Mouse (Mus musculus) ES-Bruce4 (cell line): ENCODE results near the gene Cdc42ep5. TPM values are rescaled to one million over a fixed set of nuclear protein-coding genes. Genes with fewer than 3 reads are reported as not detected.
"Not testable (repeated sequence)": the region's sequence is repeated elsewhere in the genome, so short reads cannot be mapped to it uniquely, and the experiment has no call there.

Experiments used
- H3K27ac ChIP-seq: 2 replicates; pipeline ENCODE4 v1.5.1; 2012; ENCODE audit warnings: low read length, inconsistent platforms; ENCODE audit not compliant: insufficient read depth
- H3K27me3 ChIP-seq: 2 replicates; pipeline ENCODE4 v1.6.1; 2012; ENCODE audit warnings: mild to moderate bottlenecking, low read length, inconsistent platforms; ENCODE audit not compliant: control insufficient read depth, poor library complexity, insufficient read depth, severe bottlenecking
- H3K36me3 ChIP-seq: 2 replicates; pipeline ENCODE4 v1.6.1; 2012; ENCODE audit warnings: inconsistent platforms, mild to moderate bottlenecking, low read length, moderate library complexity; ENCODE audit not compliant: control insufficient read depth, poor library complexity, insufficient read depth, severe bottlenecking
- H3K4me1 ChIP-seq: one replicate; pipeline ENCODE4 v1.8.1; 2011; ENCODE audit warnings: low read length; ENCODE audit not compliant: control insufficient read depth, insufficient read depth
- H3K4me3 ChIP-seq: 2 replicates; pipeline ENCODE4 v1.5.1; 2011; ENCODE audit warnings: low read depth, mild to moderate bottlenecking, low read length
- H3K9ac ChIP-seq: 2 replicates; pipeline ENCODE4 v1.6.1; 2012; ENCODE audit warnings: low read depth, mild to moderate bottlenecking, inconsistent platforms; ENCODE audit not compliant: poor library complexity, severe bottlenecking
- H3K9me3 ChIP-seq: replicated peaks from 2 replicates; pipeline ENCODE4 v1.6.1; 2012; ENCODE audit warnings: mild to moderate bottlenecking, low read length, inconsistent platforms; ENCODE audit not compliant: control insufficient read depth, poor library complexity, insufficient read depth, severe bottlenecking
- CTCF ChIP-seq: IDR thresholded peaks from one replicate; pipeline ENCODE4 v1.8.1; 2011; ENCODE audit warnings: low read depth, low read length
- EP300 ChIP-seq: IDR thresholded peaks from 2 replicates; pipeline ENCODE4 v1.6.1; 2011; ENCODE audit warnings: low read depth, low read length; ENCODE audit not compliant: insufficient read depth
- POLR2A ChIP-seq: IDR thresholded peaks from one replicate; pipeline ENCODE4 v1.8.1; 2011; ENCODE audit warnings: low read length; ENCODE audit not compliant: insufficient read depth
- polyA plus RNA-seq: library from polyadenylated mRNA; stranded (reverse); fragments of >200 nt; gene quantifications from 2 replicates; pipeline ENCODE4 v1.2.4, GENCODE M21; 2011; ENCODE audit warnings: low read depth; ENCODE audit not compliant: missing spikeins, insufficient read depth, insufficient read length

Gene Cdc42ep5
- 28.1 and 33.8 TPM in 2 replicates for polyA plus RNA-seq

DNA sequence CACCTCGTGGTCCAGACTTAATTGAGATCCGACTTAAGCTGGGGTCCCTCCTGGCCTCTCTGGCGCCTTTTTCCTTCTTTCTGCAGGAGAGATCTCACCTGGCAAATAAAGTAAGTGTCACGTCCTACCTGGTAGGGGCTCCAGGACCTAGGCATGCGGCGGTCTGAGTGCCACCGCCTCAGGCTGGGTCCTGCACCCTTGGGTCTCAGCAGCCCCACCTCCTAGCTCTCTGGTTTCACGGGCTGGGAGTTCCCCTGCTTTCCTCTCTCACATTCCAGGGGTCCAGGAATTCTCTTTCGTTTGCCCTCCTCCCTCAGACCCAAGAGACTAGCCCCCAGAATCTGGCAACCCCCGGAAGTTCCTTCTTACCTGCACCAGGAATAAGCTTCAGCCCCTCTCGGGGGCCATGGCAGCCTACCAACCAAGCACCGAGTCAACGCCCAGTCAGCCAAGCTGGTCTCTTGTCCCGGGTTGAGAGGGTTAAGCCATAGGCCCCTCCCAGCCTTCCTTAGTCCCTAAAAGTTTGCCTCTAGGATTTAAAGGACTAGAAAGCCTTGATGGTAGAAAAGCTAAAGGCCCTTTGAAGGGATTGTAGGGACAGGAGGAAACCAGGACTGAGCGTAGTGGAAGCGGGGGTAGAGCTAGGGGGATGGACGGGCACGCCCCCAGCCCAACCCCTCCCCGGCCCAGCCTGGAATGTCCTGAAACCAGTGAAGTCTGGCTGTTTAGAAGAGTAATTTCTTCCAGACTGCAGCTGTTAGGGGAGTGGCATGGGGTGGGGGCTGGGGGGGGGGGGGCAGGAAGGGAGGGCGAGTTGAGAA lies at the start of gene Cdc42ep5:
TSS of gene Cdc42ep5 (minus strand) at position 771 of the 821 bp plus-strand sequence.
- H3K4me3 ChIP-seq, result peak within 1 kb of the TSS; percentile 43
- peaks cover 2% of the 10 kb centered on the region for H3K4me1 ChIP-seq
- no peaks in the 10 kb centered on the region for H3K36me3 ChIP-seq
- H3K27me3 ChIP-seq, result no peaks in the 10 kb centered on the region
- no peaks in the 10 kb centered on the region for H3K9me3 ChIP-seq
- peak within 1 kb of the TSS; percentile 55; the same call in 1 of the 2 replicates for H3K27ac ChIP-seq
- TF ChIP-seq CTCF, result no peak
- TF ChIP-seq EP300, result 0 out of 2 replicates have a peak, but pooled peaks have one; percentile 7
- no peak for TF ChIP-seq POLR2A
- H3K9ac ChIP-seq, result peak within 1 kb of the TSS; percentile 49

DNA sequence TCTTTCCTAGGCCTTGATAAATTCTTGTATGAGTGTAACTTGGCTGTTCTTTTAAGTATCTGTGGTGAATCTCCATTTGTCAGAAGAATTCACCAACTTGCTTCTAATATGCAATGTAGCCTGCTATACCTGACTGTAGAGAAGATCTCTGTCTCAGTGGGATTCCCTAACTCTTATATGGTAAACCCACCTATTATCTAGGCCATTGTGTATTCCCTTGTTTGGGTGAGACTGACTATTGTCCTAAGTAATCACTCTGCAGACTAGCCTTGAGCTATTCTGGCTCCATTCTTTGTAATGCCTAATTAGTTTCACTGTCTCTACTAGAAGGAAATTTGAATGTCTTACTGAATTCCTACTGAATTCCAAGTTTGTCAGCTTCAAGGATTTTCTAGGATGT lies 48.8 kb upstream of the Cdc42ep5 start:
- H3K9me3 ChIP-seq, H3K4me3 ChIP-seq: not testable (repeated sequence)
- peak overlapping the region; percentile 73; the same call in 1 of the 2 replicates for H3K27ac ChIP-seq

DNA sequence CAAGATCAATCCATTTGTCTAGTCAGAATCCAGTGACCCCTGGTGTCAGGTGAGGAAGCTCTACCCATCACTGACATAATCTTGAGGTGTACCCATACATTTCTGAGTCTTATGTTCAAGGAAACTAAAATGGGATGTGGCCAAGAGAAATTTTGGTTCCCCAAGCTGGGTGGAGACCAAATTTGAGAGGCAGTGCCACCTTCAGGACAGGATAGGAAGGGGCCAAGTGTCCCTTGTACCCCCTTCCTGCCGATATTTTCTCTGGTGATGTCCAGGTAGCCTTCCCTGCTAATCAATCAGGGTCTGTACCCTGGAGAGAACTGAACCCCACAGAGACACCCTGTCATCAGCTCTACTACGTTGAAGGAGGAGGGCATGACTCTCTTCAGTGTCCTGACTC lies 44.0 kb upstream of the Cdc42ep5 start:
- H3K27ac ChIP-seq, result no peak overlapping the region
- no peaks in the 10 kb centered on the region for H3K9me3 ChIP-seq
- no peaks in the 10 kb centered on the region for H3K27me3 ChIP-seq
- H3K4me3 ChIP-seq, result no peak overlapping the region
- peak; percentile 13 for TF ChIP-seq CTCF
- TF ChIP-seq POLR2A, result no peak
- TF ChIP-seq EP300, result no peak
- H3K4me1 ChIP-seq, result no peaks in the 10 kb centered on the region
- no peak overlapping the region for H3K9ac ChIP-seq
- no peaks in the 10 kb centered on the region for H3K36me3 ChIP-seq

More for the DNA sequence above, 48.8 kb upstream of the Cdc42ep5 start:
- H3K36me3 ChIP-seq, H3K9ac ChIP-seq, H3K27me3 ChIP-seq, H3K4me1 ChIP-seq: not testable (repeated sequence)

DNA sequence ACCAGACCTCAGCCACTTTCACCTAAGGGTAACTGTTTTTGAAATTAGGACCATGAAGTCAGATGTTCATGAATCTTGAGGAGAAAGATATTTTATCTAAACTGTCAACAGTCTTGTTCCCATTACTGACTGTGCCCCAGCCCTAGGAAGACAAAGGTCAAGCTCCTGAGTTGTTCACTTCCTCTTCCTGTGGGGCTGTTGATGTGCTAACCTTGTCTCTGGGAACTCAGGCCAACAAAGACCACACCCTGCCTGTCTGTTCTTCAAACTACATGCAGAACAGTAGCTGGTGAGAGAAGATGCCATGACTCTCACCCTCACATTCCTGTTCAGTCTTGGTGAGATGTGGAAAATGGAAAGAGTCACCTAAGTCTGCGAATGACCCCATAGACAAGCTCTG lies 42.5 kb upstream of the Cdc42ep5 start:
- H3K4me1 ChIP-seq, result no peaks in the 10 kb centered on the region
- no peaks in the 10 kb centered on the region for H3K9me3 ChIP-seq
- H3K9ac ChIP-seq, result no peak overlapping the region
- H3K27ac ChIP-seq, result no peak overlapping the region
- no peaks in the 10 kb centered on the region for H3K27me3 ChIP-seq
- no peaks in the 10 kb centered on the region for H3K36me3 ChIP-seq
- TF ChIP-seq CTCF (no peak), POLR2A (no peak), EP300 (no peak)
- H3K4me3 ChIP-seq, result no peak overlapping the region

DNA sequence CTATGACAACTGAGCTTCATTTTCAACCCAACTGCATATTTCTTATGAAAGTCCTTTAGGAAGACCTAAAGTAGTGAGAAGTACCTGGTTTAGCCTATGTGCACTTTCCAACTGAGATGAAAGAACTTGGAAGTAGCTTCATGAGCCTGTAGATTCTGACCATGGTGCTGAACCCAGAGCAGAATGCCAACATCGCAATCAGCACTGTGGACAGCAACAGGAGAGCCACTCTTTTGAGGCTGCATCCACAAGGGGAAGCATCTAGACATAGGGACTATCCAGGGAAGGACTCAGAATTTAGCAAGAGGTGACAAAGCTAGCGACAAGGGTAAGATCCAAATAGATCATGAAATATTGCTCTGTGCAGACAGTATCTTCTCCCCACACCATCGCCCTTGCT lies 13.8 kb upstream of the Cdc42ep5 start:
- Histone ChIP-seq H3K27me3 (no peaks in the 10 kb centered on the region), H3K36me3 (no peaks in the 10 kb centered on the region), H3K9ac (no peak overlapping the region), H3K4me1 (no peaks in the 10 kb centered on the region), H3K27ac (no peak overlapping the region), H3K4me3 (no peak overlapping the region), H3K9me3 (no peaks in the 10 kb centered on the region)
- TF ChIP-seq EP300 (no peak), CTCF (no peak), POLR2A (no peak)

DNA sequence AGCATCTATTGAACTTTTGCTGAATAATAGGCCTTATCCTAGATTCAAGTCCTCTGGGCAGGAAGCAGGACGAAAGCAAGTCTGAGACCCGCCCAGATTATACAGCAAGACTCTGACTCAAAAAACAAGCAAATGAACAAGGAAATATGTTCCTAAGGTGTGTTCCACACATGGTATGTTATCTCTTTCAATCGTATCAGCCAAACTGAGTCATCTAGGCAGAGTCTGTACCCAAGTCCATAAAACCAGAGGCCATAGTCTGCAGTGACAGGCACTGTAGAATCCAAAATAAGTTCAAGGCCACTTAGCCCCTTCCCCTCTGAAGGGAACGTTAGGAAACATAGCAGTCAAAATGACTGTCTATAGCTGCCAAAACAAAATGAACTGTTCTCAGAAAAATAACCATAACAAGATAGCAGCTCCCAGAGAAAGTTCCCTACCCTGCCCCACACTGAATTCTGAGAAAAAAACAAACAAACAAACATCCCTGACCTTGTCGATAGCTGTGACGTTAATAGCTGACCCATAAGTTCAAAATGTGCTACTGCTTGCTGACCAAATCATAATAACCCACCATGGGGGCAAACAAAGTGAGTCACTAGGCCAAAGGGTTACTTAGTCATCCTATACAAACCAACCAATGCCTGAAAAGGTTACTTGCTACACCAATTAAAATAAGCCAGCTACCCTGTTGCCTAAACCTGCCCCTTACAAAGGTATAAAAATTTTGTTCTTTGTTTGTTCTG lies 5.7 kb upstream of the Cdc42ep5 start:
- H3K9ac ChIP-seq, result no peak overlapping the region
- no peak overlapping the region for H3K27ac ChIP-seq
- no peak overlapping the region for H3K4me3 ChIP-seq
- no peaks in the 10 kb centered on the region for H3K4me1 ChIP-seq
- peaks cover 2% of the 10 kb centered on the region; the same call in 1 of the 2 replicates for H3K9me3 ChIP-seq
- no peaks in the 10 kb centered on the region for H3K27me3 ChIP-seq
- no peaks in the 10 kb centered on the region for H3K36me3 ChIP-seq
- TF ChIP-seq EP300 (no peak), POLR2A (no peak), CTCF (no peak)
